Mouse (Mus musculus) bone marrow macrophage, adult 2 months (primary cell): ENCODE measurements around the gene Ece1. TPM values are rescaled to one million over a fixed set of nuclear protein-coding genes. Genes with fewer than 3 reads are reported as not detected.

ENCODE experiments used
- H3K27ac ChIP-seq: 2 replicates; pipeline ENCODE4 v1.5.1; 2012; ENCODE audit warnings: low read depth, low read length; ENCODE audit not compliant: insufficient read depth
- H3K4me1 ChIP-seq: 2 replicates; pipeline ENCODE4 v1.6.1; 2012; ENCODE audit warnings: low read length; ENCODE audit not compliant: control insufficient read depth, insufficient read depth
- H3K4me3 ChIP-seq: 2 replicates; pipeline ENCODE4 v1.5.1; 2012; ENCODE audit warnings: mild to moderate bottlenecking, low read length, moderate library complexity; ENCODE audit not compliant: insufficient read depth
- CTCF ChIP-seq: IDR thresholded peaks from 2 replicates; pipeline ENCODE4 v1.5.1; 2012; ENCODE audit warnings: low read depth, mild to moderate bottlenecking, low read length, moderate library complexity
- POLR2A ChIP-seq: IDR thresholded peaks from 2 replicates; pipeline ENCODE4 v1.6.1; 2012; ENCODE audit warnings: mild to moderate bottlenecking, low read depth, low read length, borderline replicate concordance
- polyA plus RNA-seq: library from polyadenylated mRNA; stranded (reverse); fragments of >200 nt; gene quantifications from 2 replicates; pipeline ENCODE4 v1.2.4, GENCODE M21; 2012; ENCODE audit not compliant: missing spikeins, insufficient read depth, insufficient read length

Ece1 gene
- 14.1 and 18.3 TPM in 2 replicates for polyA plus RNA-seq

- peaks cover 7% of the 10 kb centered on the region for H3K4me1 ChIP-seq
- TF ChIP-seq CTCF (no peak), POLR2A (no peak)
- H3K27ac ChIP-seq: peak within 1 kb of the TSS; percentile 21; the same call in 1 of the 2 replicates
Observed at GRCm38 (mm10) chr4:137862019-137862418, at the start of gene Ece1. Gene Ece1 (plus strand): TSS chr4:137862237.

GRCm38 (mm10) chr4:137812946-137813708, 48.9 kb upstream of the Ece1 start:
- TF ChIP-seq POLR2A (no peak), CTCF (no peak)
- Histone ChIP-seq H3K4me3 (no peak overlapping the region), H3K4me1 (peaks cover 14% of the 10 kb centered on the region), H3K27ac (no peak overlapping the region)

More at GRCm38 (mm10) chr4:137862019-137862418, at the start of gene Ece1:
- peak within 1 kb of the TSS; percentile 82 for H3K4me3 ChIP-seq

GRCm38 (mm10) chr4:137814140-137814539, 47.9 kb upstream of the Ece1 start:
- Histone ChIP-seq H3K4me3 (no peak overlapping the region), H3K27ac (no peak overlapping the region), H3K4me1 (peaks cover 18% of the 10 kb centered on the region)
- no peak for TF ChIP-seq POLR2A
- TF ChIP-seq CTCF: no peak

GRCm38 (mm10) chr4:137815473-137815872, 46.6 kb upstream of the Ece1 start:
- TF ChIP-seq POLR2A (no peak), CTCF (no peak)
- Histone ChIP-seq H3K4me3 (no peak overlapping the region), H3K27ac (no peak overlapping the region), H3K4me1 (peaks cover 23% of the 10 kb centered on the region)

GRCm38 (mm10) chr4:137816216-137816615, 45.8 kb upstream of the Ece1 start:
- no peak overlapping the region for H3K4me3 ChIP-seq
- no peak overlapping the region for H3K27ac ChIP-seq
- H3K4me1 ChIP-seq: peaks cover 23% of the 10 kb centered on the region
- TF ChIP-seq POLR2A: no peak
- TF ChIP-seq CTCF: no peak

GRCm38 (mm10) chr4:137818341-137818740, 43.7 kb upstream of the Ece1 start:
- peaks cover 23% of the 10 kb centered on the region for H3K4me1 ChIP-seq
- H3K27ac ChIP-seq: peak overlapping the region; percentile 69
- H3K4me3 ChIP-seq: no peak overlapping the region
- TF ChIP-seq POLR2A (no peak), CTCF (no peak)

GRCm38 (mm10) chr4:137819487-137819886, 42.5 kb upstream of the Ece1 start:
- H3K27ac ChIP-seq: no peak overlapping the region
- no peak for TF ChIP-seq CTCF
- no peak for TF ChIP-seq POLR2A

GRCm38 (mm10) chr4:137820721-137821120, 41.3 kb upstream of the Ece1 start:
- TF ChIP-seq CTCF: no peak
- no peak for TF ChIP-seq POLR2A
- no peak overlapping the region for H3K4me3 ChIP-seq

More at GRCm38 (mm10) chr4:137819487-137819886, 42.5 kb upstream of the Ece1 start:
- Histone ChIP-seq H3K4me3 (no peak overlapping the region), H3K4me1 (peaks cover 23% of the 10 kb centered on the region)

GRCm38 (mm10) chr4:137822537-137822936, 39.5 kb upstream of the Ece1 start:
- TF ChIP-seq CTCF (no peak), POLR2A (no peak)
- Histone ChIP-seq H3K4me3 (no peak overlapping the region), H3K4me1 (peaks cover 13% of the 10 kb centered on the region), H3K27ac (no peak overlapping the region)

More at GRCm38 (mm10) chr4:137820721-137821120, 41.3 kb upstream of the Ece1 start:
- Histone ChIP-seq H3K27ac (no peak overlapping the region), H3K4me1 (peaks cover 18% of the 10 kb centered on the region)

GRCm38 (mm10) chr4:137823542-137823941, 38.5 kb upstream of the Ece1 start:
- H3K4me1 ChIP-seq: peaks cover 9% of the 10 kb centered on the region
- no peak overlapping the region for H3K4me3 ChIP-seq
- TF ChIP-seq CTCF (no peak), POLR2A (no peak)
- H3K27ac ChIP-seq: no peak overlapping the region

GRCm38 (mm10) chr4:137824881-137825280, 37.2 kb upstream of the Ece1 start:
- TF ChIP-seq POLR2A (no peak), CTCF (no peak)
- H3K4me1 ChIP-seq: no peaks in the 10 kb centered on the region; the same call in 1 of the 2 replicates

More at GRCm38 (mm10) chr4:137824881-137825280, 37.2 kb upstream of the Ece1 start:
- no peak overlapping the region for H3K4me3 ChIP-seq
- no peak overlapping the region for H3K27ac ChIP-seq
